Mouse (Mus musculus): ENCODE measurements around the gene Cask.

Gene Cask

GRCm38 (mm10) chrX:13720296-13720829 is 130.8 kb downstream of the Cask start:
- DNase-seq (ENCODE audit: low spot score), result no peak

GRCm38 (mm10) chrX:13718283-13718682 is 132.9 kb downstream of the Cask start:
- no peak for DNase-seq (ENCODE audit: low spot score)

- no peak for DNase-seq (ENCODE audit: low spot score)
Measured at GRCm38 (mm10) chrX:13716796-13717569, 134.2 kb downstream of the Cask start.

- DNase-seq (ENCODE audit: low spot score), result peak; percentile 63
Measured at GRCm38 (mm10) chrX:13710174-13710573, 141.0 kb downstream of the Cask start.

- DNase-seq (ENCODE audit: low spot score), result no peak
Measured at GRCm38 (mm10) chrX:13705051-13705450, 146.1 kb downstream of the Cask start.

GRCm38 (mm10) chrX:13700681-13701080 is 150.5 kb downstream of the Cask start:
- no peak for DNase-seq (ENCODE audit: low spot score)

- DNase-seq (ENCODE audit: low spot score), result no peak
Measured at GRCm38 (mm10) chrX:13691865-13692264, 159.3 kb downstream of the Cask start.

- no peak for DNase-seq (ENCODE audit: low spot score)
Measured at GRCm38 (mm10) chrX:13688356-13688755, 162.8 kb downstream of the Cask start.

- no peak for DNase-seq (ENCODE audit: low spot score)
Measured at GRCm38 (mm10) chrX:13686589-13686988, 164.6 kb downstream of the Cask start.

GRCm38 (mm10) chrX:13681748-13682147 is 169.4 kb downstream of the Cask start:
- no peak for DNase-seq (ENCODE audit: low spot score)

GRCm38 (mm10) chrX:13673001-13673400 is 178.2 kb downstream of the Cask start:
- DNase-seq (ENCODE audit: low spot score), result no peak

GRCm38 (mm10) chrX:13670342-13670741 is 180.8 kb downstream of the Cask start:
- no peak for DNase-seq (ENCODE audit: low spot score)

- DNase-seq (ENCODE audit: low spot score), result no peak
Measured at GRCm38 (mm10) chrX:13668867-13669266, 182.3 kb downstream of the Cask start.

- no peak for DNase-seq (ENCODE audit: low spot score)
Measured at GRCm38 (mm10) chrX:13661063-13661462, 190.1 kb downstream of the Cask start, which contains the start of gene Gpr82. Gpr82 (plus strand) TSS chrX:13661363.

- no peak for DNase-seq (ENCODE audit: low spot score)
Measured at GRCm38 (mm10) chrX:13659201-13659890, 191.8 kb downstream of the Cask start.

- DNase-seq (ENCODE audit: low spot score), result no peak
Measured at GRCm38 (mm10) chrX:13658616-13659140, 192.5 kb downstream of the Cask start.

- DNase-seq (ENCODE audit: low spot score), result no peak
Measured at GRCm38 (mm10) chrX:13656721-13657120, 194.4 kb downstream of the Cask start.

- DNase-seq (ENCODE audit: low spot score), result no peak
Measured at GRCm38 (mm10) chrX:13655906-13656305, 195.3 kb downstream of the Cask start.

GRCm38 (mm10) chrX:13655005-13655421 is 196.2 kb downstream of the Cask start:
- DNase-seq (ENCODE audit: low spot score), result no peak

GRCm38 (mm10) chrX:13652291-13652690 is 198.9 kb downstream of the Cask start:
- DNase-seq (ENCODE audit: low spot score), result no peak

- no peak for DNase-seq (ENCODE audit: low spot score)
Measured at GRCm38 (mm10) chrX:13651889-13652288, 199.3 kb downstream of the Cask start.

GRCm38 (mm10) chrX:13638894-13639293 is 212.3 kb downstream of the Cask start:
- DNase-seq (ENCODE audit: low spot score), result no peak

- no peak for DNase-seq (ENCODE audit: low spot score)
Measured at GRCm38 (mm10) chrX:13636398-13636797, 214.8 kb downstream of the Cask start.
